Mouse (Mus musculus): ENCODE results near the gene Rpl27a. TPM values are rescaled to one million over a fixed set of nuclear protein-coding genes. Genes with fewer than 3 reads are reported as not detected.

The Rpl27a gene
- polyA plus RNA-seq, 1 experiment from 2014 or later, result 98.4 TPM

GRCm38 (mm10) chr7:109528356-109528755 is 9.4 kb downstream of the Rpl27a start:
- H3K4me3 ChIP-seq, result no peak overlapping the region
- no peak overlapping the region for H3K27ac ChIP-seq
- H3K27me3 ChIP-seq, result no peaks in the 10 kb centered on the region
- 19% methylated on average over 3 of the region's 3 CpGs for WGBS
- H3K4me2 ChIP-seq (replicated peaks), result no peak overlapping the region
- peaks cover 59% of the 10 kb centered on the region for H3K36me3 ChIP-seq
- no peak overlapping the region for H3K9ac ChIP-seq
- no peaks in the 10 kb centered on the region for H3K4me1 ChIP-seq
- ATAC-seq (ENCODE audit: low FRiP score), result peak; percentile 42; the same call in 1 of the 2 replicates
- no peaks in the 10 kb centered on the region for H3K9me3 ChIP-seq (replicated peaks)

- Histone ChIP-seq H3K27me3 (no peaks in the 10 kb centered on the region), H3K9ac (no peak overlapping the region), H3K27ac (no peak overlapping the region), H3K4me3 (no peak overlapping the region), H3K4me2 (replicated peaks) (no peak overlapping the region), H3K4me1 (no peaks in the 10 kb centered on the region), H3K9me3 (replicated peaks) (no peaks in the 10 kb centered on the region), H3K36me3 (peaks cover 50% of the 10 kb centered on the region)
- WGBS, result 93% methylated on average over 2 of the region's 2 CpGs
- no peak for ATAC-seq (ENCODE audit: low FRiP score)
These were observed 10.8 kb downstream of the Rpl27a start for GRCm38 (mm10) chr7:109529741-109530140.

GRCm38 (mm10) chr7:109531501-109531900 is 12.6 kb downstream of the Rpl27a start:
- no peak overlapping the region for H3K27ac ChIP-seq

GRCm38 (mm10) chr7:109532691-109533090 is 13.7 kb downstream of the Rpl27a start:
- no peaks in the 10 kb centered on the region for H3K27me3 ChIP-seq
- no peak overlapping the region for H3K27ac ChIP-seq
- 0 out of 2 replicates have a peak, but pooled peaks cover 3% of the 10 kb centered on the region for H3K4me1 ChIP-seq
- no peak overlapping the region for H3K4me2 ChIP-seq (replicated peaks)
- no peak overlapping the region for H3K4me3 ChIP-seq
- H3K9ac ChIP-seq, result no peak overlapping the region
- H3K36me3 ChIP-seq, result peaks cover 34% of the 10 kb centered on the region
- ATAC-seq (ENCODE audit: low FRiP score), result no peak
- no peaks in the 10 kb centered on the region for H3K9me3 ChIP-seq (replicated peaks)
- WGBS, result 83% methylated on average over 3 of the region's 3 CpGs

More at GRCm38 (mm10) chr7:109531501-109531900, 12.6 kb downstream of the Rpl27a start:
- no peaks in the 10 kb centered on the region for H3K9me3 ChIP-seq (replicated peaks)
- 84% methylated on average over 5 of the region's 5 CpGs for WGBS
- no peak overlapping the region for H3K4me3 ChIP-seq
- ATAC-seq (ENCODE audit: low FRiP score), result no peak
- no peaks in the 10 kb centered on the region for H3K4me1 ChIP-seq
- H3K9ac ChIP-seq, result no peak overlapping the region
- peaks cover 41% of the 10 kb centered on the region for H3K36me3 ChIP-seq
- H3K4me2 ChIP-seq (replicated peaks), result no peak overlapping the region
- no peaks in the 10 kb centered on the region for H3K27me3 ChIP-seq

- 81% methylated on average over 4 of the region's 4 CpGs for WGBS
- H3K4me3 ChIP-seq, result no peak overlapping the region
- H3K9me3 ChIP-seq (replicated peaks), result no peaks in the 10 kb centered on the region
- H3K36me3 ChIP-seq, result peaks cover 37% of the 10 kb centered on the region
- no peak overlapping the region for H3K4me2 ChIP-seq (replicated peaks)
- no peak for ATAC-seq (ENCODE audit: low FRiP score)
- H3K9ac ChIP-seq, result no peak overlapping the region
- no peaks in the 10 kb centered on the region for H3K27me3 ChIP-seq
- H3K4me1 ChIP-seq, result 0 out of 2 replicates have a peak, but pooled peaks cover 3% of the 10 kb centered on the region
- no peak overlapping the region for H3K27ac ChIP-seq
These were observed 14.2 kb downstream of the Rpl27a start for GRCm38 (mm10) chr7:109533129-109533528.

- Histone ChIP-seq H3K9me3 (replicated peaks) (no peaks in the 10 kb centered on the region), H3K27ac (no peak overlapping the region), H3K4me2 (replicated peaks) (no peak overlapping the region), H3K4me1 (0 out of 2 replicates have a peak, but pooled peaks cover 3% of the 10 kb centered on the region), H3K27me3 (no peaks in the 10 kb centered on the region), H3K4me3 (no peak overlapping the region), H3K9ac (no peak overlapping the region), H3K36me3 (peaks cover 39% of the 10 kb centered on the region)
- 91% methylated on average over 4 of the region's 4 CpGs for WGBS
- no peak for ATAC-seq (ENCODE audit: low FRiP score)
These were observed 14.9 kb downstream of the Rpl27a start for GRCm38 (mm10) chr7:109533888-109534287.

GRCm38 (mm10) chr7:109534921-109535320 is 16.0 kb downstream of the Rpl27a start:
- no peak for ATAC-seq (ENCODE audit: low FRiP score)
- WGBS, result 92% methylated on average over 3 of the region's 3 CpGs
- Histone ChIP-seq H3K36me3 (peaks cover 44% of the 10 kb centered on the region), H3K27ac (no peak overlapping the region), H3K27me3 (no peaks in the 10 kb centered on the region), H3K4me2 (replicated peaks) (no peak overlapping the region), H3K4me3 (no peak overlapping the region), H3K4me1 (0 out of 2 replicates have a peak, but pooled peaks cover 3% of the 10 kb centered on the region), H3K9ac (no peak overlapping the region), H3K9me3 (replicated peaks) (no peaks in the 10 kb centered on the region)

GRCm38 (mm10) chr7:109536451-109536946 is 17.6 kb downstream of the Rpl27a start:
- peak overlapping the region; percentile 52; the same call in 1 of the 2 replicates for H3K27ac ChIP-seq
- H3K9me3 ChIP-seq (replicated peaks), result no peaks in the 10 kb centered on the region
- H3K36me3 ChIP-seq, result peaks cover 32% of the 10 kb centered on the region
- WGBS, result 41% methylated on average over 4 of the region's 4 CpGs
- H3K4me3 ChIP-seq, result no peak overlapping the region
- no peak overlapping the region for H3K4me2 ChIP-seq (replicated peaks)
- peak; percentile 32; the same call in 1 of the 2 replicates for ATAC-seq (ENCODE audit: low FRiP score)
- 0 out of 2 replicates have a peak, but pooled peaks cover 3% of the 10 kb centered on the region for H3K4me1 ChIP-seq
- H3K9ac ChIP-seq, result no peak overlapping the region
- no peaks in the 10 kb centered on the region for H3K27me3 ChIP-seq

- H3K27ac ChIP-seq, result no peak overlapping the region
- H3K9ac ChIP-seq, result no peak overlapping the region
- peaks cover 29% of the 10 kb centered on the region; the same call in 1 of the 2 replicates for H3K36me3 ChIP-seq
- no peaks in the 10 kb centered on the region for H3K27me3 ChIP-seq
- no peak for ATAC-seq (ENCODE audit: low FRiP score)
- no peak overlapping the region for H3K4me2 ChIP-seq (replicated peaks)
- H3K9me3 ChIP-seq (replicated peaks), result no peaks in the 10 kb centered on the region
- 0 out of 2 replicates have a peak, but pooled peaks cover 3% of the 10 kb centered on the region for H3K4me1 ChIP-seq
- H3K4me3 ChIP-seq, result no peak overlapping the region
These were observed 22.0 kb downstream of the Rpl27a start for GRCm38 (mm10) chr7:109540902-109541301.

- H3K9me3 ChIP-seq (replicated peaks), result no peaks in the 10 kb centered on the region
- H3K36me3 ChIP-seq, result peaks cover 32% of the 10 kb centered on the region; the same call in 1 of the 2 replicates
- 0 out of 2 replicates have a peak, but pooled peaks cover 1% of the 10 kb centered on the region for H3K4me1 ChIP-seq
- H3K4me2 ChIP-seq (replicated peaks), result no peak overlapping the region
- H3K4me3 ChIP-seq, result no peak overlapping the region
- H3K27ac ChIP-seq, result no peak overlapping the region
- ATAC-seq (ENCODE audit: low FRiP score), result no peak
- no peaks in the 10 kb centered on the region for H3K27me3 ChIP-seq
- H3K9ac ChIP-seq, result no peak overlapping the region
- 95% methylated on average over 10 of the region's 10 CpGs for WGBS
These were observed 22.8 kb downstream of the Rpl27a start for GRCm38 (mm10) chr7:109541609-109542363.

GRCm38 (mm10) chr7:109542364-109542628 is 23.3 kb downstream of the Rpl27a start:
- peaks cover 32% of the 10 kb centered on the region; the same call in 1 of the 2 replicates for H3K36me3 ChIP-seq
- H3K9me3 ChIP-seq (replicated peaks), result no peaks in the 10 kb centered on the region
- H3K27me3 ChIP-seq, result no peaks in the 10 kb centered on the region
- no peak overlapping the region for H3K9ac ChIP-seq
- WGBS, result 89% methylated on average over 3 of the region's 3 CpGs
- no peaks in the 10 kb centered on the region for H3K4me1 ChIP-seq
- no peak for ATAC-seq (ENCODE audit: low FRiP score)
- no peak overlapping the region for H3K4me3 ChIP-seq
- no peak overlapping the region for H3K27ac ChIP-seq
- H3K4me2 ChIP-seq (replicated peaks), result no peak overlapping the region

- Histone ChIP-seq H3K4me2 (replicated peaks) (no peak overlapping the region), H3K27ac (no peak overlapping the region), H3K9me3 (replicated peaks) (no peaks in the 10 kb centered on the region), H3K27me3 (no peaks in the 10 kb centered on the region), H3K4me3 (no peak overlapping the region), H3K4me1 (no peaks in the 10 kb centered on the region), H3K9ac (no peak overlapping the region), H3K36me3 (peaks cover 27% of the 10 kb centered on the region)
- 78% methylated on average over 5 of the region's 5 CpGs for WGBS
- no peak for ATAC-seq (ENCODE audit: low FRiP score)
These were observed 25.8 kb downstream of the Rpl27a start for GRCm38 (mm10) chr7:109544792-109545191.
